Mouse (Mus musculus) Patski (cell line): ENCODE data around the gene Magi1. TPM values are rescaled to one million over a fixed set of nuclear protein-coding genes. Genes with fewer than 3 reads are reported as not detected.

Experiments used
- ATAC-seq: fragments of 100-300 bp; one replicate; pipeline ENCODE4 v1.8.0; 2021
- CTCF ChIA-PET: fragments of 350-600 bp; sonication (Branson Sonifier 250); formaldehyde crosslinking; loops from one replicate; lab custom pipeline; 2022; ENCODE audit warnings: inconsistent platforms; lab: Charles Lee
- POLR2A ChIA-PET: fragments of 350-600 bp; sonication (Branson Sonifier 250); formaldehyde crosslinking; loops from one replicate; lab custom pipeline; 2022; ENCODE audit warnings: antibody characterized with exemption, inconsistent platforms; lab: Charles Lee
- DNase-seq: peaks from one replicate; pipeline ENCODE4 v3.0.0-alpha.2; 2011; ENCODE audit warnings: low read depth, low spot score
- H3K27me3 ChIP-seq: fragments of 371-371 bp; one replicate; pipeline ENCODE4 v1.5.1; 2021
- CTCF ChIP-seq: fragments of 100-300 bp; IDR thresholded peaks from one replicate; pipeline ENCODE4 v1.5.1; 2021
- in situ Hi-C: fragments of 300-500 bp; cut with MboI; formaldehyde crosslinking; loops from 3 replicates; pipeline ENCODE4 v1.11.1; 2018; ENCODE audit warnings: low pct_unique_long_range_greater_than_20kb, mixed read lengths
- polyA plus RNA-seq: library from polyadenylated mRNA; unstranded; gene quantifications from one replicate; pipeline ENCODE4 v1.2.3, GENCODE M21; 2021

Gene Magi1
- polyA plus RNA-seq, 1 experiment from 2014 or later = 24.3 TPM

- no peak for DNase-seq
These were observed 117.8 kb downstream of the Magi1 start for GRCm38 (mm10) chr6:94165951-94166350.

DNA sequence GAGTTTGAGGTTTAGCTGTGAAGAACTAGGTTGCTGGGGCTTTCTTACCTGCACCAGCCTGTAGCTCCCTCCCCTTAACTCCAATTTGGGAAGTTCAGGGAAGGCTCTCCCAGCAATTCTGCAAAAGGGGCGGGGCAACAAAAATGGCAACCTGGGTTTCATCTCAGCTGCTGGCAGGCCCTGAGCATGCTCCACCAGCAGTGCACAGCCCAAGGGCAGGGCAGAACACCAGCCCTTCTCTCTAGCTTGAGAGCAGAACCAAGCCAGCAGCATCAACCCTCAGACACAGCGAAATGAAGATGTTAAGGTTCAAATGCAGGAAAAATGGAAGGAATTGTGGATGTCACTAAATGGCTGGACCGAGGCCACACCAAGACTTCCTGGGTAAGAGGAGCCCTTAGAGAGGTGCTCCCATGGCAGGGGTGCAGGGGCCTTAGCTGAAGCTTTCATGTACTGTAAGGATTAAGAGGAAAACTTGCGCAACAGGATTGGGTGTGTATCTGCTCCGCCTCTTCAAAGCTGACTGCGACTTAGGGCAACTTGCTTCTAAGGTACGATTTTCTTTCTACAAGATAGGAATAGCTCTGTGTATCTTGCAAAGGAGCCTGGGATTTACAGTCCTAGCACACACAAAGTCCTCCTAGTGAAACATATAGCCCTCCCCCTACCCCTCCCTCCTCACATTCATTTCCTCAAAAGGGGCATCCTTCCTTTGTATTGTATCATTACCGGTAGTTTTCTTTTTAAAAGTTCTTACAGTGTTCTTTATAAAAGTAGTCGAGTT is 118.8 kb downstream of the Magi1 start:
- ATAC-seq (no peak), DNase-seq (no peak)
- no peaks in the 10 kb centered on the region for H3K27me3 ChIP-seq
- POLR2A ChIA-PET = no interaction called here
- in situ Hi-C loops = no loop called here
- CTCF ChIA-PET = no interaction called here
- TF ChIP-seq CTCF = no peak

More at GRCm38 (mm10) chr6:94165951-94166350, 117.8 kb downstream of the Magi1 start:
- ChIA-PET POLR2A (interaction anchor here (0.6 kb wide), 1 partner anchor 27 kb away, joined by 3 read pairs; no protein-coding TSS in a partner anchor), CTCF (interaction anchor here (0.9 to 1.2 kb wide), 2 partner anchors 11 to 61 kb away, joined by 3 read pairs; no protein-coding TSS in a partner anchor)
- TF ChIP-seq CTCF = no peak
- ATAC-seq = peak; percentile 21
- H3K27me3 ChIP-seq = no peaks in the 10 kb centered on the region
- in situ Hi-C loops = no loop called here

DNA sequence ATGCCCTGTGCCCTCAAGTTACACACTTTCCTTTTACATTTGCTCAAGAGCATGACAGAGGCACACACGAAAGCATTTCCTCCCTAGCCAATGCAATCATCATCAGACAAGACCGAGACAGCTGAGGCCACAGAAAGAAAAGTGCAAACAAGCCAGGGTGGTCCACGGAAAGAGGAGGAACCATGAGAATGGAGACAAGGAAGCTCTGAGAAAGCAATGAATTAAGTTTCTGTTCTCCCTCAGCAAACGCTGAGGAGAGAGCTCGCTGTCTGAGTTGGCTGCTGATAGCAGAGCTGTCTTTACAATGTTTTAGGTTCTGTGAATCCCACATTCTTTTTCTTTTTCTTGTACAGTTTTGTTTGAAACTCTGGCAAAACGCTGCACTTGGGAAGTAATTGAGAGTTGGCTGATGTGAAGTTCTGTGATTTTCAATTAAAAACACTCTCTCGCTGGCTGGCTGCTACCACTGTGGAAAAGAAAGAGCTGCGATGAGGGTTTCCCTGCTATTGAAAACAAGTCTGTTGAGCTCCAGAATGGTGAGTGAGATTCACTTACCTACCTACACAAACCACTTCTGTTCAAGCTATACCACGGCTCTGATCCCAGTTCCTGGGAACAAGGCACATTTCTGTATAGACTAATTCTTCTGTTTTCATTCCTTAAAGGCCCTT is 120.3 kb downstream of the Magi1 start:
- no peak for DNase-seq
- no peak for TF ChIP-seq CTCF
- ChIA-PET POLR2A (no interaction called here), CTCF (interaction anchor here (1.1 kb wide), 1 partner anchor 24 kb away, joined by 3 read pairs; no protein-coding TSS in a partner anchor)
- H3K27me3 ChIP-seq = no peaks in the 10 kb centered on the region
- in situ Hi-C loops = no loop called here
- ATAC-seq = no peak

DNA sequence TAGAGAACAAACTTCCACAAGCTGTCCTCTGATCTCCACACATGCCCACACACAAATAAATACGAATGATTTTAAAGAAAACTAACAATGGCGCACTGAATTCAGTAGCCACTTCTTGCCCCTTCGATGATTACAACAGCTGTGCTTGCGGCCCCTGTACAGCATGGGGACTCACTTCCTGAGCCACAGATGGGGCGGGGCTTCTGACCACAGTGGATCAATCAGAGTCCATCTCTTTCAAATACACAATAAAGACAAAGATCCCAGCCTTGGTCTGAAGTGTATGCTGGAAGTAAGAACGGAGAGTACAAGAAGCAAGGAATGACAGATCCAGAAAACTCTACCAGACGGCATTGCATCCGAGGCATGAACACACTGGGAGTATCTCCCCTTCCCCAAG is 120.8 kb downstream of the Magi1 start:
- no peaks in the 10 kb centered on the region for H3K27me3 ChIP-seq
- POLR2A ChIA-PET = no interaction called here
- ATAC-seq = no peak
- in situ Hi-C loops = no loop called here
- CTCF ChIA-PET = interaction anchor here (1.1 kb wide), 1 partner anchor 24 kb away, joined by 3 read pairs; no protein-coding TSS in a partner anchor
- no peak for TF ChIP-seq CTCF
- no peak for DNase-seq

GRCm38 (mm10) chr6:94159256-94159655 is 124.5 kb downstream of the Magi1 start:
- no peak for ATAC-seq
- TF ChIP-seq CTCF = no peak
- POLR2A ChIA-PET = no interaction called here
- DNase-seq = no peak
- no peaks in the 10 kb centered on the region for H3K27me3 ChIP-seq
- in situ Hi-C loops = no loop called here
- CTCF ChIA-PET = interaction anchor here (1.5 kb wide), 1 partner anchor 20 kb away, joined by 4 read pairs; no protein-coding TSS in a partner anchor

DNA sequence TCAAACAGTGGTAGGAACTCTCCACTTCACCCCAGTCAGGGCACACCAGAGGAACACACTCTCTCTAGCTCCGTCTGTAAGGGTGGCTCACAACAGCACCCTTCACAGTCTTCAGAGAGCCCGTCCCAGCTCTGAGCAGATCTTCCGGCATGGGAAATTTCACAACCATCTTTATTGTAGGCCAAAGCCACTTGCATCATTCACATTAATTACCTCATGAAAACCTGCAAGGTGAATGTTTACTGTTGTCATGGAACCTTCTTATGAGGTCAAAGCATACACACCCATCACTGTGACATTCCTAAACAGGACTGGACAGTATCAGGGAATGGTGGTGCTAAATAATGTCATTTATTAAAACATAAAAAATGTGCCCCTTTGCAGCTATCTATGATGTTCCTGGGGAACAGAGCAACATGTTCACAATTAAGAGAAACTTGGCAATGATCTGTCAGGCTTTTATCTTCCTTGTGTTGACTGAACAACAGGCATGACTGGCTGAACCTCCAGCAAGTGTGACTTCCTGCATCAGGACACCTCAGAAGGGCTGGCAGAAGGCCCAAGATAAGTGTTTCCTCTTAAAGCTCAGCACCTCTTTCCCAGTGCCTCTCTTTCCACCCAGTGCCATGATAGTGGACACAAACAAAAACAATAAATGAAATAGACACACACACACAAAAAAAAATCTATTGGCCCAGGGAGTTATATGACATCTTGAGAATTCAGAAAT is 125.4 kb downstream of the Magi1 start:
- POLR2A ChIA-PET = no interaction called here
- TF ChIP-seq CTCF = no peak
- CTCF ChIA-PET = interaction anchor here (1.3 kb wide), 1 partner anchor 19 kb away, joined by 3 read pairs; no protein-coding TSS in a partner anchor
- in situ Hi-C loops = no loop called here
- DNase-seq (no peak), ATAC-seq (no peak)
- H3K27me3 ChIP-seq = no peaks in the 10 kb centered on the region

- peak; percentile 81 for DNase-seq
- in situ Hi-C loops = no loop called here
- CTCF ChIA-PET = interaction anchor here (0.8 to 1.4 kb wide), 2 partner anchors 197 to 244 kb away, joined by 3 to 4 read pairs; no protein-coding TSS in a partner anchor
- peak; percentile 96 for ATAC-seq
- no peaks in the 10 kb centered on the region for H3K27me3 ChIP-seq
- no peak for TF ChIP-seq CTCF
- POLR2A ChIA-PET = no interaction called here
These were observed 127.7 kb downstream of the Magi1 start for GRCm38 (mm10) chr6:94155996-94156395.

- no peak for TF ChIP-seq CTCF
- in situ Hi-C loops = no loop called here
- H3K27me3 ChIP-seq = no peaks in the 10 kb centered on the region
- POLR2A ChIA-PET = no interaction called here
- DNase-seq (no peak), ATAC-seq (no peak)
- CTCF ChIA-PET = interaction anchor here (0.6 to 1.4 kb wide), 4 partner anchors 11 to 198 kb away, joined by 3 to 4 read pairs (median 4); no protein-coding TSS in a partner anchor
These were observed 128.7 kb downstream of the Magi1 start for GRCm38 (mm10) chr6:94154854-94155601.

- in situ Hi-C loops = no loop called here
- TF ChIP-seq CTCF = no peak
- no peaks in the 10 kb centered on the region for H3K27me3 ChIP-seq
- no peak for DNase-seq
- ChIA-PET POLR2A (no interaction called here), CTCF (no interaction called here)
- no peak for ATAC-seq
These were observed 130.8 kb downstream of the Magi1 start for GRCm38 (mm10) chr6:94152881-94153280.
